Mouse (Mus musculus) heart, embryonic 16.5 days (tissue): Measurements from ENCODE around the gene Foxc2. TPM values are rescaled to one million over a fixed set of nuclear protein-coding genes. Genes with fewer than 3 reads are reported as not detected.

Source experiments
- ATAC-seq: fragments of 200-750 bp; cut with Nextera tagmentation; replicated peaks from 2 replicates; pipeline ENCODE4 v1.8.0; 2017; ENCODE audit warnings: moderate number of reproducible peaks; ENCODE audit not compliant: insufficient read depth, low FRiP score; ENCODE audit errors: extremely low read depth
- H3K27ac ChIP-seq: fragments of 300-500 bp; sonication (generic); 2 replicates; pipeline ENCODE4 v1.5.1; 2014; ENCODE audit warnings: mild to moderate bottlenecking, low read length, control low read depth, moderate library complexity
- H3K27me3 ChIP-seq: fragments of 300-500 bp; sonication (generic); 2 replicates; pipeline ENCODE4 v1.6.1; 2014; ENCODE audit warnings: low read length, mixed read lengths; ENCODE audit not compliant: control insufficient read depth, insufficient read depth
- H3K36me3 ChIP-seq: fragments of 300-500 bp; sonication (generic); 2 replicates; pipeline ENCODE4 v1.6.1; 2014; ENCODE audit not compliant: control insufficient read depth, insufficient read depth
- H3K4me1 ChIP-seq: fragments of 300-500 bp; sonication (generic); 2 replicates; pipeline ENCODE4 v1.6.1; 2014; ENCODE audit warnings: low read length, mixed read lengths; ENCODE audit not compliant: control insufficient read depth, insufficient read depth
- H3K4me2 ChIP-seq: fragments of 300-500 bp; sonication (generic); 2 replicates; pipeline ENCODE4 v1.6.1; 2014; ENCODE audit warnings: low read depth, mild to moderate bottlenecking, control low read depth, low read length
- H3K4me3 ChIP-seq: fragments of 300-500 bp; sonication (generic); 2 replicates; pipeline ENCODE4 v1.5.1; 2014; ENCODE audit warnings: mild to moderate bottlenecking, control low read depth, low read length
- H3K9ac ChIP-seq: fragments of 300-500 bp; sonication (generic); 2 replicates; pipeline ENCODE4 v1.6.1; 2014; ENCODE audit warnings: low read length, control low read depth
- H3K9me3 ChIP-seq: fragments of 300-500 bp; sonication (generic); replicated peaks from 2 replicates; pipeline ENCODE4 v1.6.1; 2016; ENCODE audit warnings: low read length; ENCODE audit not compliant: control insufficient read depth
- WGBS: fragments of 180-500 bp; shearing (Covaris S2); extraction: QIAGEN DNeasy Blood & Tissue Kit; methylation state at CpG from one replicate; pipeline ENCODE4 v1.1.7; 2014; 5-methylcytosine and 5-hydroxymethylcytosine counted together
- polyA plus RNA-seq: library from polyadenylated mRNA; unstranded; fragments of >200 nt; fragmentation: Nextera tagmentation; extraction: Ambion mirVana; gene quantifications from 2 replicates; pipeline ENCODE4 v1.2.1, GENCODE M21; 2015

The Foxc2 gene
- polyA plus RNA-seq, 1 experiment from 2014 or later: 4.4 TPM

DNA sequence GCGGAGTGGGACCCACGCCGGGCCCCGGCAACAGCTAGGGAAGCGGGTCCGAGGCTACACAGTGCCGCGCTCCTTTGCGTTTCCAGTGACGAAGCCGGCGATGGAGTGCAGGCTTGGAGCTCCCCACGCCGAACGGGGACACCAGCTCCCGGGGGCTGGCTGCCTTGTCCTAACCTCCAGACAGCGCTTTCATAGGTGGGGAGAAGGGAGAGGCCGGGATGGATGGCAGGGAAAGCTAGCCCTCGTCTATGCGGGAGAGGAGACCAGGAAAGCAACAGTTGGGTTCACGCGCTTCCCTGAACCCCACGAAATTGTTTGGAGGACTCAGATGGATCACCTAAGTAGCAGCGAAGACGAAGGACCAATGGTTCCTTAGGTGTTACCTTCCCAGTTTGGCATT, 835 bp upstream of the Foxc2 start:
- Histone ChIP-seq H3K9ac (peak overlapping the region; percentile 28; the same call in 1 of the 2 replicates), H3K27me3 (peaks cover 65% of the 10 kb centered on the region), H3K4me2 (peak overlapping the region; percentile 50), H3K36me3 (no peaks in the 10 kb centered on the region), H3K4me3 (peak overlapping the region; percentile 31), H3K9me3 (peaks cover 5% of the 10 kb centered on the region), H3K27ac (no peak overlapping the region), H3K4me1 (peaks cover 2% of the 10 kb centered on the region; the same call in 1 of the 2 replicates)
- no peak for ATAC-seq
- 3% methylated on average over 25 of the region's 25 CpGs for WGBS

DNA sequence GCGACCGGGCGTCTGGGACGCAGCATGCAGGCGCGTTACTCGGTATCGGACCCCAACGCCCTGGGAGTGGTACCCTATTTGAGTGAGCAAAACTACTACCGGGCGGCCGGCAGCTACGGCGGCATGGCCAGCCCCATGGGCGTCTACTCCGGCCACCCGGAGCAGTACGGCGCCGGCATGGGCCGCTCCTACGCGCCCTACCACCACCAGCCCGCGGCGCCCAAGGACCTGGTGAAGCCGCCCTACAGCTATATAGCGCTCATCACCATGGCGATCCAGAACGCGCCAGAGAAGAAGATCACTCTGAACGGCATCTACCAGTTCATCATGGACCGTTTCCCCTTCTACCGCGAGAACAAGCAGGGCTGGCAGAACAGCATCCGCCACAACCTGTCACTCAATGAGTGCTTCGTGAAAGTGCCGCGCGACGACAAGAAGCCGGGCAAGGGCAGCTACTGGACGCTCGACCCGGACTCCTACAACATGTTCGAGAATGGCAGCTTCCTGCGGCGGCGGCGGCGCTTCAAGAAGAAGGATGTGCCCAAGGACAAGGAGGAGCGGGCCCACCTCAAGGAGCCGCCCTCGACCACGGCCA, 717 bp downstream of the Foxc2 start:
- ATAC-seq: no peak; the same call in 1 of the 2 replicates
- peak overlapping the region; percentile 66 for H3K4me3 ChIP-seq
- WGBS: 1% methylated on average over 55 of the region's 55 CpGs
- peak overlapping the region; percentile 82 for H3K4me2 ChIP-seq
- peaks cover 5% of the 10 kb centered on the region for H3K9me3 ChIP-seq
- H3K27me3 ChIP-seq: peaks cover 78% of the 10 kb centered on the region
- H3K4me1 ChIP-seq: peaks cover 2% of the 10 kb centered on the region; the same call in 1 of the 2 replicates
- peak overlapping the region; percentile 78 for H3K9ac ChIP-seq
- H3K36me3 ChIP-seq: no peaks in the 10 kb centered on the region
- H3K27ac ChIP-seq: peak overlapping the region; percentile 88

DNA sequence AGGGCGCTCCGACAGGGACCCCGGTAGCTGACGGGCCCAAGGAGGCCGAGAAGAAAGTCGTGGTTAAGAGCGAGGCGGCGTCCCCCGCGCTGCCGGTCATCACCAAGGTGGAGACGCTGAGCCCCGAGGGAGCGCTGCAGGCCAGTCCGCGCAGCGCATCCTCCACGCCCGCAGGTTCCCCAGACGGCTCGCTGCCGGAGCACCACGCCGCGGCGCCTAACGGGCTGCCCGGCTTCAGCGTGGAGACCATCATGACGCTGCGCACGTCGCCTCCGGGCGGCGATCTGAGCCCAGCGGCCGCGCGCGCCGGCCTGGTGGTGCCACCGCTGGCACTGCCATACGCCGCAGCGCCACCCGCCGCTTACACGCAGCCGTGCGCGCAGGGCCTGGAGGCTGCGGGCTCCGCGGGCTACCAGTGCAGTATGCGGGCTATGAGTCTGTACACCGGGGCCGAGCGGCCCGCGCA, 1.2 kb downstream of the Foxc2 start:
- Histone ChIP-seq H3K4me3 (peak overlapping the region; percentile 66), H3K9ac (peak overlapping the region; percentile 78), H3K4me2 (peak overlapping the region; percentile 82), H3K27ac (peak overlapping the region; percentile 88), H3K4me1 (peaks cover 2% of the 10 kb centered on the region; the same call in 1 of the 2 replicates), H3K27me3 (peaks cover 81% of the 10 kb centered on the region), H3K36me3 (no peaks in the 10 kb centered on the region), H3K9me3 (peaks cover 5% of the 10 kb centered on the region)
- under 1% methylated on average over 62 of the region's 62 CpGs for WGBS
- ATAC-seq: no peak

DNA sequence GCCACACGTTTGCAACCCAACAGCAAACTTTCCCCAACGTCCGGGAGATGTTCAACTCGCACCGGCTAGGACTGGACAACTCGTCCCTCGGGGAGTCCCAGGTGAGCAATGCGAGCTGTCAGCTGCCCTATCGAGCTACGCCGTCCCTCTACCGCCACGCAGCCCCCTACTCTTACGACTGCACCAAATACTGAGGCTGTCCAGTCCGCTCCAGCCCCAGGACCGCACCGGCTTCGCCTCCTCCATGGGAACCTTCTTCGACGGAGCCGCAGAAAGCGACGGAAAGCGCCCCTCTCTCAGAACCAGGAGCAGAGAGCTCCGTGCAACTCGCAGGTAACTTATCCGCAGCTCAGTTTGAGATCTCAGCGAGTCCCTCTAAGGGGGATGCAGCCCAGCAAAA, 1.9 kb downstream of the Foxc2 start:
- peaks cover 2% of the 10 kb centered on the region; the same call in 1 of the 2 replicates for H3K4me1 ChIP-seq
- H3K27ac ChIP-seq: peak overlapping the region; percentile 88; the same call in 1 of the 2 replicates
- peak overlapping the region; percentile 78 for H3K9ac ChIP-seq
- H3K36me3 ChIP-seq: no peaks in the 10 kb centered on the region
- ATAC-seq: no peak
- peaks cover 84% of the 10 kb centered on the region for H3K27me3 ChIP-seq
- H3K4me2 ChIP-seq: peak overlapping the region; percentile 82
- peaks cover 5% of the 10 kb centered on the region for H3K9me3 ChIP-seq
- WGBS: 2% methylated on average over 28 of the region's 28 CpGs
- peak overlapping the region; percentile 66 for H3K4me3 ChIP-seq

DNA sequence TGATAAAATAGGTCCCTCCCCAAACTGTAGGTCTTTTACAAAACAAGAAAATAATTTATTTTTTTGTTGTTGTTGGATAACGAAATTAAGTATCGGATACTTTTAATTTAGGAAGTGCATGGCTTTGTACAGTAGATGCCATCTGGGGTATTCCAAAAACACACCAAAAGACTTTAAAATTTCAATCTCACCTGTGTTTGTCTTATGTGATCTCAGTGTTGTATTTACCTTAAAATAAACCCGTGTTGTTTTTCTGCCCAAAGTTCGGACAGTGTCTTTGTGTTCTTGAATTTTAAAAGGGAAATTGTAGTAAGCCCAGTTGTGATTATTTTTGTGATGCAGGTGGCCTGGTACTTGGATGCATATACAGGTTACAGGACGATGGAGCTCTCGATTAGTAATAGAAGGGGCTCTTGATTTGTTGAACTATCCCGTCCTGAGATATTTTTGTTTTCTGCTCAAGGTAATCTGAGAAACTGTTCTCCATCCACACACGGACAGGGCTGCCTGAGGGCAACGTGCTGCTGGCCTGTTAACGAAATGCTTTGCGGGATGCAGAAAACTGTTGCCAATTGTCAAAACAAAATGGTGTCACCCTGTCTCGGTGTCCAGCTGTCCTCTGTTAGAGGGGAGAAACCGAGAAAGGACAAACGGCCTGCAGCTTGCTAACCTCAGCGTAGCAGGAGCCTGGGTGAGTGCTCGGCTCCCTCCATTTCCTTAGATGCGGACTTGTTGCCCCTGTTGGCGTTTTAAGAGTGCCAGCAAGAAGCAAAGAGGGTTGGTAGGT, 2.9 kb downstream of the Foxc2 start:
- Histone ChIP-seq H3K36me3 (no peaks in the 10 kb centered on the region), H3K4me2 (peak overlapping the region; percentile 82), H3K4me1 (no peaks in the 10 kb centered on the region), H3K9ac (peak overlapping the region; percentile 10; the same call in 1 of the 2 replicates), H3K9me3 (peaks cover 5% of the 10 kb centered on the region), H3K4me3 (peak overlapping the region; percentile 66), H3K27ac (no peak overlapping the region), H3K27me3 (peaks cover 88% of the 10 kb centered on the region)
- WGBS: 12% methylated on average over 18 of the region's 18 CpGs
- ATAC-seq: no peak

DNA sequence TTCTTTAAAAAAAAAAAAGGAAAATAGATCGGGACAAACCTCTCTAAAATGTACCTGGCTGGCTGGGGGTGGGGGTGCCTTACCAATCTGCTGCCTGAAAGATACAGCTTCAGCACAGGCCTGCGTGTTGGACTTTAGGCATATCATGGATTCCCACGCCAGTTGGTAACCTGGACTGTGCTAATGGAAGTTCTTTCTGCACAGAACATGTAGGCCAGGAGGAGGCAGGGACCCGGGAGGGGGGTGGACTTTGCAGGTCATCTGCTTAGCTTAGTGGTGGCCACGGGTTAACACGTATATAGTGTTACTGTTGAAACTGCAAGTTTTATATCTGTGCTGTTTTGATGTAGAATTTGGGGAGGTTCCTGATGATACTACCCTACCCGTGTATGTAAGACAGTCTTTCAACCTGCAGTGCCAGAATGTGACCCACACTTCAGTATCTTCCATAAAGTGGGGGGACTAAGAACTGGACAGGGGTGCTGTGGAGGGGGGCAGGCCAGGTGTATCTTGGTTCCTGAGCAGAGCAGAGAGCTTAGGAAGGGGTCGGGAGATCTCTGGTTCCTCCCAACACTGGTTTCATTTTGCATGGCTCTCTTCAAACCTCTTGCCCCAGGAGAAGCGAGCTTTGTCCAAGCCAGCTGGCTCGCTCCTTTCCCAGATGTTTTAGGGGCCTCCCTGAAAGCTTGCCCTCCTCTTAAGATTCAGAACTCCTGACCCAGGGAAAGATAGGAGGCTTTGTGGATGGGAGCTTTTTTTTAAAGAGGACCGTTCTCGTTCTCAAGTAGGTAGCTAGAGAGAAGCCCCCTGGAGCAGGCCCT, 3.9 kb downstream of the Foxc2 start:
- Histone ChIP-seq H3K4me1 (no peaks in the 10 kb centered on the region; the same call in 1 of the 2 replicates), H3K36me3 (no peaks in the 10 kb centered on the region), H3K4me3 (peak overlapping the region; percentile 66), H3K27me3 (peaks cover 88% of the 10 kb centered on the region), H3K9ac (peak overlapping the region; percentile 56), H3K9me3 (peaks cover 5% of the 10 kb centered on the region), H3K27ac (0 out of 2 replicates have a peak overlapping the region, but pooled peaks have one; percentile 14), H3K4me2 (peak overlapping the region; percentile 46)
- 27% methylated on average over 12 of the region's 12 CpGs for WGBS
- no peak for ATAC-seq

DNA sequence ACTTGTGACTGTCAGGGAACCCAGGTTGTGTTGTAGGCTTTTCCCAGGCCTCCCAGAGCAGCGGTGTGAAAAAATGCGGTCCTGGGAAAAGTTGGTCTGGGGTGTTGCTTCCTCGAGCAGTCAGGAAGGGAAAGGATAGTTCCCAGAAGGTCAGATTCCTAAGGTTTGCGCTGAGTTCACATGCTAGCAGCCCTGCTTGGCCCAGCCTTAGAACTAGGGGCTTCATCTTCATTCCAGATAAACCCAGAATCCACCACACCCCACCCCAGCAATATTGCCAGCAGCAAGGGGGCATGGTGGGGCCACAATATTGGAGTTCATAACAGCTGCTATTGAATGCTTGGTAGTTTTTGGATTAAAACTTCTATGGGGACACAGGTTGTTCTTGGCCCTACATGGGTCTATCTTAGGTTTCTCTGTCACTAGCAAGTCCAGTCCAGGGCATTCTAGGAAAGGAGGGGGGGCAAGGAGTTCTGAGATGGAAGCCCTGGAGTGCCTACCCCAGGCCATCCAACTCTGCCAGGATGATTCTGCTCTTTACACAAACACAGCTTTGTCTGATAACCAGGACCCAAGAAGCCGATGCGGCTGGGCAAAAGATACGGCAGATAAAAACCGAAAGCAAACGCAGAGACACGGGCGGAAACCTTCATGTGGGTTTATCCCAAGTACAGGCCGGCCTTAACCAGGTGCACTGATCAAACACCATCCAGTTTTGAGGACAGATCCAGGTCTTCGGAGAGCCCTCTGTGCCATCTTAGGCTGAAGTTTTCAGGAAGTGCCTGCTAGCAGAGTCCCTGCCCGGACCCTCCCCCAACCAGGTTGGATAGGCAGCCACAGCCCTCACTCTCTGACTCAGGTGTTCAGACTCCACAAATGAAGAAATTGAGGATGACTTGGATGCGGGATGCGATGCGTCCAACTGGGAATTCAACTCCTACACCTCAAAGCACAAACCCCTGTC, 4.8 kb downstream of the Foxc2 start:
- WGBS: 28% methylated on average over 17 of the region's 17 CpGs
- Histone ChIP-seq H3K4me2 (peak overlapping the region; percentile 46), H3K4me3 (peak overlapping the region; percentile 66), H3K27me3 (peaks cover 85% of the 10 kb centered on the region), H3K9ac (peak overlapping the region; percentile 56), H3K9me3 (peaks cover 5% of the 10 kb centered on the region), H3K4me1 (no peaks in the 10 kb centered on the region; the same call in 1 of the 2 replicates), H3K36me3 (no peaks in the 10 kb centered on the region), H3K27ac (0 out of 2 replicates have a peak overlapping the region, but pooled peaks have one; percentile 14)
- no peak for ATAC-seq

DNA sequence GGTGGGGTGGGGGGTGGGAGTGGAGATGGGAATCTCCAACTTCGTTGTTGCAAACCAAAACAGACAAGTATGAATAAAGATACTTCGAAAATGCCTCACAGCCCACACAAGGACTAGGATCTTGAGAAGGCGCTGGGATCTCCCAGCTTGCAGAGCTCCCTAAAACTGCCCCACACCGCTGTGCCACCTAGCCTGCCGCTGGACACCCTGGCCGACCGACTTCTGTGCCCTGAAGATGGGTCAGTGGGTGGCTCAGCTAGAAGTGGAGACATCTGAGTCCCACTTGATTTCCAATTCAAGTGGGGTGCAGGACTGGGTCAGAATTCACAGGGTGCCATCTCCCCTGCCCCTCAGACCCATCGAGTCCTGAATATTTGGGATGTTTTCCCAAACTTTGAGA, 5.7 kb downstream of the Foxc2 start:
- no peak for ATAC-seq
- Histone ChIP-seq H3K9ac (no peak overlapping the region), H3K9me3 (peaks cover 3% of the 10 kb centered on the region), H3K36me3 (no peaks in the 10 kb centered on the region), H3K4me2 (no peak overlapping the region), H3K4me3 (no peak overlapping the region), H3K27me3 (peaks cover 86% of the 10 kb centered on the region), H3K27ac (no peak overlapping the region), H3K4me1 (no peaks in the 10 kb centered on the region; the same call in 1 of the 2 replicates)
- 48% methylated on average over 8 of the region's 8 CpGs for WGBS
